Mouse (Mus musculus) limb, embryonic 14.5 days (tissue): ENCODE results near the gene Gm45213. TPM values are rescaled to one million over a fixed set of nuclear protein-coding genes. Genes with fewer than 3 reads are reported as not detected.

Experiments used
- ATAC-seq: fragments of 200-750 bp; cut with Nextera tagmentation; 2 replicates; pipeline ENCODE4 v1.8.0; 2017; ENCODE audit warnings: low read depth, moderate number of reproducible peaks, moderate TSS enrichment; ENCODE audit not compliant: low FRiP score
- DNase-seq: peaks from one replicate; pipeline ENCODE4 v3.0.0-alpha.2; 2015; ENCODE audit warnings: low spot score
- H3K27ac ChIP-seq: fragments of 300-500 bp; sonication (generic); replicated peaks from 2 replicates; pipeline ENCODE4 v1.5.1; 2014; ENCODE audit warnings: low read depth, mild to moderate bottlenecking, low read length, moderate library complexity, mixed read lengths
- H3K27me3 ChIP-seq: fragments of 300-500 bp; sonication (generic); 2 replicates; pipeline ENCODE4 v1.6.1; 2014; ENCODE audit warnings: low read length, mixed read lengths; ENCODE audit not compliant: control insufficient read depth, insufficient read depth
- H3K36me3 ChIP-seq: fragments of 300-500 bp; sonication (generic); 2 replicates; pipeline ENCODE4 v1.6.1; 2014; ENCODE audit warnings: mild to moderate bottlenecking, low read length, moderate library complexity, mixed read lengths; ENCODE audit not compliant: control insufficient read depth, insufficient read depth
- H3K4me1 ChIP-seq: fragments of 300-500 bp; sonication (generic); 2 replicates; pipeline ENCODE4 v1.6.1; 2014; ENCODE audit warnings: antibody characterized with exemption, low read length, mixed read lengths; ENCODE audit not compliant: control insufficient read depth, insufficient read depth
- H3K4me2 ChIP-seq: fragments of 300-500 bp; sonication (generic); replicated peaks from 2 replicates; pipeline ENCODE4 v1.6.1; 2014; ENCODE audit warnings: low read depth, mild to moderate bottlenecking, low read length, moderate library complexity; ENCODE audit not compliant: severe bottlenecking
- H3K4me3 ChIP-seq: fragments of 300-500 bp; sonication (generic); replicated peaks from 2 replicates; pipeline ENCODE4 v1.5.1; 2014; ENCODE audit warnings: low read length
- H3K9ac ChIP-seq: fragments of 300-500 bp; sonication (generic); 2 replicates; pipeline ENCODE4 v1.6.1; 2014; ENCODE audit warnings: mild to moderate bottlenecking, low read depth, low read length, moderate library complexity; ENCODE audit not compliant: severe bottlenecking
- H3K9me3 ChIP-seq: fragments of 300-500 bp; sonication (generic); 2 replicates; pipeline ENCODE4 v1.6.1; 2016; ENCODE audit warnings: low read length; ENCODE audit not compliant: control insufficient read depth
- POLR2A ChIP-seq: fragments of 200-500 bp; IDR thresholded peaks from 2 replicates; pipeline ENCODE4 v1.8.0; 2012; ENCODE audit warnings: inconsistent platforms, mild to moderate bottlenecking, moderate library complexity, borderline replicate concordance; ENCODE audit not compliant: insufficient read depth, insufficient read length; ENCODE audit errors: extremely low read depth
- WGBS: fragments of 180-500 bp; shearing (Covaris S2); extraction: QIAGEN DNeasy Blood & Tissue Kit; methylation state at CpG from one replicate; pipeline ENCODE4 v1.1.7; 2014; 5-methylcytosine and 5-hydroxymethylcytosine counted together
- polyA plus RNA-seq, 2 experiments: library from polyadenylated mRNA; depleted of rRNA in 1 of 2; stranded (reverse) in 1 of 2; unstranded in 1 of 2; fragments of >200 nt; fragmentation: Nextera tagmentation in 1 of 2; extraction: Ambion mirVana in 1 of 2; gene quantifications; 2 replicates each; pipeline versions ENCODE4 v1.2.1 to v1.2.3; 2012 to 2014

Gene Gm45213
- polyA plus RNA-seq (2012; rRNA removed): not detected in 2 replicates
- not detected in 2 replicates for polyA plus RNA-seq (2014; fragmentation: Nextera tagmentation; extraction: Ambion mirVana)

GRCm38 (mm10) chr7:66043552-66044459 is at the start of gene Gm45213:
TSS of gene Gm45213 (plus strand) at chr7:66043602.
- WGBS: 49% methylated on average over 10 of the region's 10 CpGs
- no peak for ATAC-seq

GRCm38 (mm10) chr7:66001035-66001754 is 42.2 kb upstream of the Gm45213 start:
- Histone ChIP-seq H3K9me3 (peaks cover 9% of the 10 kb centered on the region), H3K27me3 (no peaks in the 10 kb centered on the region), H3K4me3 (no peak overlapping the region), H3K9ac (no peak overlapping the region), H3K4me2 (no peak overlapping the region), H3K27ac (no peak overlapping the region), H3K4me1 (0 out of 2 replicates have a peak, but pooled peaks cover 6% of the 10 kb centered on the region), H3K36me3 (no peaks in the 10 kb centered on the region)
- WGBS: 80% methylated on average over 16 of the region's 16 CpGs
- no peak for ATAC-seq
- TF ChIP-seq POLR2A: no peak
- DNase-seq: no peak

More at GRCm38 (mm10) chr7:66043552-66044459, at the start of gene Gm45213:
- Histone ChIP-seq H3K27me3 (no peaks in the 10 kb centered on the region), H3K9ac (no peak within 1 kb of the TSS), H3K4me1 (peaks cover 43% of the 10 kb centered on the region), H3K36me3 (no peaks in the 10 kb centered on the region), H3K9me3 (no peaks in the 10 kb centered on the region), H3K4me2 (no peak within 1 kb of the TSS), H3K4me3 (no peak within 1 kb of the TSS), H3K27ac (no peak within 1 kb of the TSS)
- no peak for TF ChIP-seq POLR2A
- no peak for DNase-seq

- Histone ChIP-seq H3K4me2 (no peak overlapping the region), H3K4me3 (no peak overlapping the region), H3K27ac (no peak overlapping the region), H3K4me1 (0 out of 2 replicates have a peak, but pooled peaks cover 6% of the 10 kb centered on the region), H3K9ac (no peak overlapping the region), H3K9me3 (peaks cover 9% of the 10 kb centered on the region), H3K36me3 (no peaks in the 10 kb centered on the region), H3K27me3 (no peaks in the 10 kb centered on the region)
- DNase-seq: no peak
- WGBS: 69% methylated on average over 3 of the region's 3 CpGs
- TF ChIP-seq POLR2A: no peak
- ATAC-seq: no peak
These were observed 41.6 kb upstream of the Gm45213 start for GRCm38 (mm10) chr7:66001797-66002196.

GRCm38 (mm10) chr7:66003447-66003846 is 40.0 kb upstream of the Gm45213 start:
- H3K4me3 ChIP-seq: no peak overlapping the region
- ATAC-seq (no peak), DNase-seq (no peak)
- no peak overlapping the region for H3K4me2 ChIP-seq
- H3K9me3 ChIP-seq: peaks cover 9% of the 10 kb centered on the region; the same call in 1 of the 2 replicates
- WGBS: 65% methylated on average over 5 of the region's 5 CpGs
- no peak overlapping the region for H3K9ac ChIP-seq
- H3K27ac ChIP-seq: no peak overlapping the region
- no peaks in the 10 kb centered on the region for H3K27me3 ChIP-seq
- no peaks in the 10 kb centered on the region for H3K36me3 ChIP-seq
- no peak for TF ChIP-seq POLR2A
- 0 out of 2 replicates have a peak, but pooled peaks cover 6% of the 10 kb centered on the region for H3K4me1 ChIP-seq
